Mouse (Mus musculus): ENCODE data around the gene Eif2s2.

DNA sequence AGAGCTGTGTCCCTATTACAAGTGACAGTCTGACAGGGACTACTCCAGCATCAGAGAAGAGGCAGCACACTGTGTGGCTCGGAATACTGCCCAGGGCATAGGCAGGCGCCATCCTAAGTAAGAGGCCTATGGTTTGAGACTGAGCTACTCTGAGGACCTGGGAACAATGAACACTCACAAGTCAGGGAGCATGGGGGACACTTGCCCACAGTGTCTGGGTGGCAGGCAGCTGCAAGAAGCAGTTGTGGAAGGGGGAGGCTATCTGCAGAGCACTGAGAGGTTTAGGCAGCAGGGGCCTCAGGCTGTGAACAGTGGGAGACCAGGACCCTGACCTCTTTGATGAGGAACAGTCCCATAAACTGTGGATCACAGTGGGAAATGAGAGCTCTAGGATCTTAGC, 35.6 kb upstream of the Eif2s2 start:
- TF ChIP-seq CTCF (IDR thresholded peaks at IDR 0.05; ENCODE audit: extremely low read depth, insufficient read depth, low read length) = no peak
- no peak for TF ChIP-seq POLR2A (IDR thresholded peaks at IDR 0.05; ENCODE audit: extremely low read depth, insufficient read depth, low read length)
